Mouse (Mus musculus): ENCODE results near the gene Cdkn1b. TPM values are rescaled to one million over a fixed set of nuclear protein-coding genes. Genes with fewer than 3 reads are reported as not detected.

Gene Cdkn1b
- polyA plus RNA-seq, 1 experiment from 2014 or later: 10.3 TPM

DNA sequence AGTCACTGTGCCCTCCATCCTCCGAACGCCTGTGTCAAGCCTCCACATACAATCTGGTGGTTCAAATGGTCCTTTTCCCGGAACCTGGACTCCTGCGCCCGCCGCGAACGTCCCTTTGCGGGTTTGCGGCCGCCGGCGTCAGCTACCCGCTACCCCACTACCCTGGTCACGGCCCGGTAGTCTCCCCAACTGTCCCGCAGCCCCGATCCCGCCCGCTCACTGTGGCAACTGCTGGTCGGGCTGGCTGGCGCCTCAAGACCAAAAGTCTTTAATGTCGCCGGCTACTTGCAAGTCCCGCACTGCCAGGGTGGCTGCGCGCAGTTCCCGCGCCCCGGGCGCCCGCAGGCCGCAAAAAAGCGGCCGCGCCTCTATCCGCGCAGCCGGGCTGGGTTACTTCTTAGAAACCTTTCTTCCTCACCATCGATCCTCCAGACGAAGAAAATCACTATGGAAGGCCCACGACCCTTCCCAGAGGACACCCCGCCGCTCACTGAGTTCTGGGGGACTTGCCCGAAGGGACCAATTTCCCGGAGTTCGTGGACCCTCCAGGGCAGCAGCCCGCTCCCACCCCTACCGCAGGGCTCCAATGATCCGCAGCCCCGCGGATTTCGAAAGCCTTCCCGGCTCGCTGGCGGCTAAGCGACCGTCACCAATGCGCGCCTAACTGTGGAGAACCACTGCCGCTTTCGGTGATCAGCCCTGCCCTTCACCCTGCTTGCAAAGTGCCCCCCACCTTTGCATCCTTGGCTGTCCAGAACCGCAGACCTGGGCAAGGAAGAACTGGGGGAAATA is 6.8 kb downstream of the Cdkn1b start:
- H3K27me3 ChIP-seq (ENCODE audit: low read depth, poor library complexity, severe bottlenecking): 0 out of 2 replicates have a peak, but pooled peaks cover 3% of the 10 kb centered on the region
- H3K27ac ChIP-seq: peak overlapping the region; percentile 98
- H3K36me3 ChIP-seq: peaks cover 24% of the 10 kb centered on the region
- DNase-seq (ENCODE audit: low spot score): peak; percentile 83
- WGBS: under 1% methylated on average over 63 of the region's 63 CpGs
- peaks cover 46% of the 10 kb centered on the region for H3K4me1 ChIP-seq
- H3K9me3 ChIP-seq (replicated peaks): no peaks in the 10 kb centered on the region
- peak overlapping the region; percentile 69 for H3K4me3 ChIP-seq

DNA sequence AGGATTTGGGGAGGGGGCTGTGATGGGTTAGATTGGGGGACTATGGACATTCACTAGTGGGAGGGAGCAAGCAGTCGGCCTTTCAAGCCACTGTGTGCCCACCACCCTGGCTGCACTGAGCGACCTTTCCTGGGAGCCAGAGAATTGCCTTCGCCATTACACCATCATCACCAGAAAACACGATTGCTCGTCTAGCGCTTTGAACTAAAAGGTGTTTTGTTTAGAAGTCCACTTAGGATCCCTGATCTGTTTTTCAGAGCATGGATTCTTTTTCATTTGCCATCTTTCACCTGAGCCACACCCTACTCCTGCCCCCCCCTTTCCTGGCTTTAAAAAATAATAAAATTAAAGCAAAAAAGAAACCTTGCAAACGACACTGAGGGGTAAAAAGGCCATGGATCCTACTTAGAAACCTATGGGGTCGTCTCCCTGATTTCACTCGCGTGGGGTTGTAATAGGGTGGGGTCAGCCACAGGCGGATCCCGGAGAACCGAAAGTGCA is 7.4 kb downstream of the Cdkn1b start:
- no peaks in the 10 kb centered on the region for H3K9me3 ChIP-seq (replicated peaks)
- peak overlapping the region; percentile 98 for H3K27ac ChIP-seq
- 0 out of 2 replicates have a peak, but pooled peaks cover 3% of the 10 kb centered on the region for H3K27me3 ChIP-seq (ENCODE audit: low read depth, poor library complexity, severe bottlenecking)
- peaks cover 40% of the 10 kb centered on the region for H3K4me1 ChIP-seq
- H3K4me3 ChIP-seq: peak overlapping the region; percentile 69
- no peak for DNase-seq (ENCODE audit: low spot score)
- H3K36me3 ChIP-seq: peaks cover 18% of the 10 kb centered on the region
- 3% methylated on average over 13 of the region's 13 CpGs for WGBS

DNA sequence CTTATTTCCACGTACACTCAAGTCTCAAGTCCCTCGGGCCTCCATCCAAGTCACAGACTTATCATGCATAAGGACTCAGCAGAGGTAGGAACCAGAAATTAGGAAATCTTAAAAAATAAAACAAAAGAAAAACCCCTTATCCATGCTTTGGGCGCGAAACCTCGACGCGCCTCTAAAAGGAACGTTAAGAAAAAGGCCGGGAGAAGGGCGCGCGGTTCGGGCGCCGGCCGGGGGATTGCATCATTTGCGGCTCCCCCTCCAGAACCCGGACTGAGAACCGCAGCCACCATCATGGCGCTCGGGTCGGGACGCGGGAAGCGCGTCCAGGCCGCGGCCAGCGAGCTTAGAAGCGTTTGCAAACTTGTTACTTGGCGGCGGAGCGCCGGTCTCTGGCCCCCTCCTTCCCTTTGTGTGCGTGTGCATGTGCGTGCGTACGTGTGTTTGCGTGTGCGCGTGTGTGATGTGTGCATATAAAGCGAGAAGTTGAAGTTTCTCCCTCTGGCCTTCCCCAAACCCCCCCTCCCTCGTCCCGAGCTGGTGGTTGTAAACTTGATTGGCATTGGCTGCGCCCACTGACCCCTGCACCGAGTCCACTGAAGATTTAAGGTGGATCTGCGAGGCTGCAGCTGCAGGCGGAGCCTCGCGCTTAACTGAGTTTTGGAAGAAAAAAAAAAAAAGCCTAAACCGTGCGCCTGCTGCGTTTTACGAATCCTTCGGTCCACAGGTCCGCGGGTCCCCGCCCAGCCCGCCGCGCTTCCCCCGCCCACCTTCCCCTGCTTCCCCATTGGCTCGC is 8.1 kb downstream of the Cdkn1b start:
- 0 out of 2 replicates have a peak, but pooled peaks cover 3% of the 10 kb centered on the region for H3K27me3 ChIP-seq (ENCODE audit: low read depth, poor library complexity, severe bottlenecking)
- H3K36me3 ChIP-seq: peaks cover 11% of the 10 kb centered on the region
- peak overlapping the region; percentile 98 for H3K27ac ChIP-seq
- peaks cover 36% of the 10 kb centered on the region for H3K4me1 ChIP-seq
- DNase-seq (ENCODE audit: low spot score): peak; percentile 93
- peak overlapping the region; percentile 69 for H3K4me3 ChIP-seq
- WGBS: 1% methylated on average over 63 of the region's 63 CpGs
- H3K9me3 ChIP-seq (replicated peaks): no peaks in the 10 kb centered on the region

- H3K4me1 ChIP-seq: peaks cover 36% of the 10 kb centered on the region
- peak; percentile 66 for DNase-seq (ENCODE audit: low spot score)
These were observed 8.7 kb downstream of the Cdkn1b start for GRCm38 (mm10) chr6:134928889-134929310.

DNA sequence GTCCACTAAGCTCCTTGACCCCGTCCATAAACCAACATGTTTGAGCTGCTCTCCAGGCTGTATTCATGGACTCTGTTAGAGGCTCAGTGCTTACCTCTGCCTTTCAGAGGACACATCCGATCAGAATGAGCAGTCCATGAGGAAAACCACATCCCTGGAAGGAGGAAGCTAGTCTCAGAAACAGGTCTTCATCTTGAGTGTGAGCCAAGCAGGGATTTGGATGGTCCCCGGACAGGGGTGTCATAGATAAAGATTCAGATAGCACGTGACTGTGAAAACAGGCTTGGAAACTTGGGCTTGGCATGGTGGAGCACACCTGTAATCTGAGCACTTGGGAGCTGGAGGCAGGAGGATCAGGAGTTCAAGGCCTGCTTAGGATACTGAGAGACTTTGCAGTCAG is 9.7 kb downstream of the Cdkn1b start:
- Histone ChIP-seq H3K9me3 (replicated peaks) (no peaks in the 10 kb centered on the region), H3K36me3 (no peaks in the 10 kb centered on the region), H3K27me3 (ENCODE audit: low read depth, poor library complexity, severe bottlenecking) (0 out of 2 replicates have a peak, but pooled peaks cover 3% of the 10 kb centered on the region), H3K4me3 (peak overlapping the region; percentile 69), H3K27ac (peak overlapping the region; percentile 98), H3K4me1 (peaks cover 36% of the 10 kb centered on the region)
- WGBS: 69% methylated on average over 4 of the region's 4 CpGs
- DNase-seq (ENCODE audit: low spot score): no peak

More at GRCm38 (mm10) chr6:134928889-134929310, 8.7 kb downstream of the Cdkn1b start:
- H3K36me3 ChIP-seq: peaks cover 5% of the 10 kb centered on the region
- H3K4me3 ChIP-seq: peak overlapping the region; percentile 69
- H3K27ac ChIP-seq: peak overlapping the region; percentile 98
- 0 out of 2 replicates have a peak, but pooled peaks cover 3% of the 10 kb centered on the region for H3K27me3 ChIP-seq (ENCODE audit: low read depth, poor library complexity, severe bottlenecking)
- no peaks in the 10 kb centered on the region for H3K9me3 ChIP-seq (replicated peaks)
- WGBS: 0% methylated on average over 15 of the region's 15 CpGs

GRCm38 (mm10) chr6:134930383-134930782 is 10.2 kb downstream of the Cdkn1b start:
- 90% methylated on average over 7 of the region's 7 CpGs for WGBS
- H3K4me3 ChIP-seq: peak overlapping the region; percentile 69; the same call in 1 of the 2 replicates
- 0 out of 2 replicates have a peak, but pooled peaks cover 2% of the 10 kb centered on the region for H3K27me3 ChIP-seq (ENCODE audit: low read depth, poor library complexity, severe bottlenecking)
- no peak overlapping the region for H3K27ac ChIP-seq
- H3K36me3 ChIP-seq: no peaks in the 10 kb centered on the region
- no peak for DNase-seq (ENCODE audit: low spot score)
- no peaks in the 10 kb centered on the region for H3K9me3 ChIP-seq (replicated peaks)
- peaks cover 36% of the 10 kb centered on the region for H3K4me1 ChIP-seq

GRCm38 (mm10) chr6:134931146-134931545 is 10.9 kb downstream of the Cdkn1b start:
- DNase-seq (ENCODE audit: low spot score): no peak
- Histone ChIP-seq H3K4me1 (peaks cover 32% of the 10 kb centered on the region), H3K9me3 (replicated peaks) (no peaks in the 10 kb centered on the region), H3K27ac (no peak overlapping the region), H3K27me3 (ENCODE audit: low read depth, poor library complexity, severe bottlenecking) (no peaks in the 10 kb centered on the region), H3K4me3 (no peak overlapping the region), H3K36me3 (no peaks in the 10 kb centered on the region)
- WGBS: 90% methylated on average over 3 of the region's 3 CpGs

GRCm38 (mm10) chr6:134932486-134933206 is 12.4 kb downstream of the Cdkn1b start:
- Histone ChIP-seq H3K27ac (no peak overlapping the region), H3K4me1 (peaks cover 18% of the 10 kb centered on the region), H3K27me3 (ENCODE audit: low read depth, poor library complexity, severe bottlenecking) (no peaks in the 10 kb centered on the region), H3K4me3 (no peak overlapping the region), H3K9me3 (replicated peaks) (no peaks in the 10 kb centered on the region), H3K36me3 (no peaks in the 10 kb centered on the region)
- 82% methylated on average over 12 of the region's 12 CpGs for WGBS
- DNase-seq (ENCODE audit: low spot score): no peak

- DNase-seq (ENCODE audit: low spot score): no peak
- Histone ChIP-seq H3K4me3 (no peak overlapping the region), H3K9me3 (replicated peaks) (no peaks in the 10 kb centered on the region), H3K36me3 (no peaks in the 10 kb centered on the region), H3K27ac (no peak overlapping the region), H3K4me1 (peaks cover 15% of the 10 kb centered on the region), H3K27me3 (ENCODE audit: low read depth, poor library complexity, severe bottlenecking) (no peaks in the 10 kb centered on the region)
- 86% methylated on average over 2 of the region's 2 CpGs for WGBS
These were observed 13.0 kb downstream of the Cdkn1b start for GRCm38 (mm10) chr6:134933207-134933558.

DNA sequence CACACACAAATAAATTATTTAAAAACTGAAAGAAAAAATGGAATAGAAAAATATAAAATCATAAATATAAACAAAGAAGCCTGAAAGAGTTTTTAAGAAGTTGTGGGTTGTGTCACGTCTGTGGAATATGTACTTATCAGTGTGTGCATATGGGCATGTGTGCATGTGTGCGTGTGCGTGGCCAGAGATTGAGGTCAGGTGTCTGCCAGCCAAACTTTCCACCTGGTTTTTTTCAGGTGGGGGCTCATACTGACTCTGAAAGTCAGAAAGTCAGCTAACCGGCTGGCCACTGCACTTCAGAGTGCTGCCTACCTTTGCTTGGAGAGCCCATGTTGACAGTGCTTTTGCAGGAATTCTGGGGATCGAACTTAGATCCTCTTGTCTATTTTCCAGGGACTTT is 14.1 kb downstream of the Cdkn1b start:
- Histone ChIP-seq H3K27me3 (ENCODE audit: low read depth, poor library complexity, severe bottlenecking) (no peaks in the 10 kb centered on the region), H3K4me1 (peaks cover 13% of the 10 kb centered on the region)
- no peak for DNase-seq (ENCODE audit: low spot score)

GRCm38 (mm10) chr6:134939781-134940180 is 19.6 kb downstream of the Cdkn1b start:
- Histone ChIP-seq H3K36me3 (peaks cover 13% of the 10 kb centered on the region), H3K27ac (no peak overlapping the region), H3K4me3 (no peak overlapping the region), H3K9me3 (replicated peaks) (no peaks in the 10 kb centered on the region), H3K4me1 (no peaks in the 10 kb centered on the region), H3K27me3 (ENCODE audit: low read depth, poor library complexity, severe bottlenecking) (no peaks in the 10 kb centered on the region)
- WGBS: 89% methylated on average over 4 of the region's 4 CpGs
- DNase-seq (ENCODE audit: low spot score): no peak

More for the DNA sequence above, 14.1 kb downstream of the Cdkn1b start:
- 93% methylated on average over 5 of the region's 5 CpGs for WGBS
- Histone ChIP-seq H3K36me3 (no peaks in the 10 kb centered on the region), H3K27ac (no peak overlapping the region), H3K4me3 (no peak overlapping the region), H3K9me3 (replicated peaks) (no peaks in the 10 kb centered on the region)

DNA sequence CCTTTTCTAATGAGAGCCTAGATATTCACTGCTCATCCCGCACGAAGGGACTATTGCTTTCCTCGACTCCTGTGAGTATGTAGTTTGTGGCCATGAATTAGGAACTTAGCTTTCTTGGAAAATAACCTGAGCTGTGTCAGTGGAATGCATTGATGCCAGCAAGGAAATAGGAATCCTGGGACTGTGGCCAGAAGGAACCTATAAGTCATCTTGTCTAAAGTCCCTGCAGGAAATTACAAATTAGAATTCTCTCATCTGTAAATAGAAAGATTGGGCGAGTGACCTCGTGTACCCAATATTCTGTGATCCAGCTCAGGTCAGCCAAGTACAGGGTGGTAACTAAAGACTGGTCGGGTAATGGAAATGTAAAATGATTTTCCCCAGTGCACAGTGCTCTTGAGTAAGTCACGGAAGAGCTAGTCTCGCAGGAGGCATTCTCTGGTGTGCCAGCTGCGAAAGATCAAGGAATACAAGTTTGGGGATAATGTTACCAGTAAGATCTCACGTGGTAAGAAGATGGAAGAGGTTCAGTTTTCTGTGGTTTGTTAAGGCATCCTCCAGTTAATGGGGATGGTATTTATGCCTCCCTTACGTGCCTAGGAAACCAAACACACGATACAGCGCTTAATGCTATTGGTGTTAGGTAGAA is 23.7 kb downstream of the Cdkn1b start:
- no peaks in the 10 kb centered on the region for H3K9me3 ChIP-seq (replicated peaks)
- H3K27me3 ChIP-seq (ENCODE audit: low read depth, poor library complexity, severe bottlenecking): no peaks in the 10 kb centered on the region
- no peaks in the 10 kb centered on the region for H3K4me1 ChIP-seq
- 82% methylated on average over 13 of the region's 13 CpGs for WGBS
- DNase-seq (ENCODE audit: low spot score): no peak
- no peak overlapping the region for H3K27ac ChIP-seq
- H3K36me3 ChIP-seq: peaks cover 15% of the 10 kb centered on the region
- no peak overlapping the region for H3K4me3 ChIP-seq

Measured in limb, embryonic 10.5 days (tissue).